Mouse (Mus musculus): Measurements from ENCODE around the gene Prdx3. TPM values are rescaled to one million over a fixed set of nuclear protein-coding genes. Genes with fewer than 3 reads are reported as not detected.

The Prdx3 gene
- polyA plus RNA-seq (2014; fragmentation: Nextera tagmentation; extraction: Ambion mirVana) = 126 and 135 TPM in 2 replicates

DNA sequence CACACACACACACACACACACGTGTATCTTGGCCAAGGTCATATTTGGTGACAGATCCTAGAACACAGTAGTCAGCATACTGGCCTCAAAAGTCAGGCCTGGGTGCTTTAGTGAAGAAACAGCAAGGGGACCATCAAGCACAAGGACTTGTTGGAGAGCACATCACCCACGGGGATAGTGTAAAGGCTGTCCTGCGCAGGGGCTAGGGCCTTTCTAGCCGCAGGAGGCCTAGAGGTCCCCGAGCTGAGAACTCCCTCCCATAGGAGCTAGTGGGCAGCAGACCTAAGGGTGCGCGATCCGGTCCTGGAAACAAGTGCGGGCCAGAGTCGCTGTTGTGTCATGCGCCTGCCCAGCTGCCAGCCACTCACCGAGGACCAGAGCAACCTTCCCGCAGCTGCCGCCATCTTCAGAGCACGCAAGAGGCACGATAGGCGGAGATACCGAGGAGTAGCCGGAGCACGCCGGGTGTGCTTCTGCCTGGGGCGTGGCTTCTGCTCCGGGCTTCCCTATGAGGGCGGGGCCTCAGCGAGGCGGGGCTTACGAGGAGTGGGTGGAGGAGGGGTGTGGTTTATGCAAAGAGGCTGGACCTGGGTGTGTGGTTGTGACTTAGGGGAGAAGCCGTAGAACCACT, at the start of gene Prdx3:
Prdx3 (minus strand) TSS at position 493 of the 631 bp plus-strand sequence.
- ATAC-seq (ENCODE audit: low FRiP score) = peak; percentile 98
- peaks cover 11% of the 10 kb centered on the region; the same call in 1 of the 2 replicates for H3K4me1 ChIP-seq (replicated peaks; ENCODE audit: control insufficient read depth, insufficient read depth, low read length)
- no peaks in the 10 kb centered on the region for H3K27me3 ChIP-seq (ENCODE audit: control insufficient read depth, insufficient read depth, low read length)
- peak; percentile 87 for DNase-seq (ENCODE audit: low spot score)
- peak within 1 kb of the TSS; percentile 53 for H3K4me3 ChIP-seq (replicated peaks; ENCODE audit: low read length)
- H3K36me3 ChIP-seq (replicated peaks; ENCODE audit: control insufficient read depth, insufficient read depth) = peaks cover 18% of the 10 kb centered on the region
- peak within 1 kb of the TSS; percentile 70 for H3K9ac ChIP-seq
- H3K9me3 ChIP-seq (ENCODE audit: control insufficient read depth, low read length) = no peaks in the 10 kb centered on the region
- peak within 1 kb of the TSS; percentile 70; the same call in 1 of the 2 replicates for H3K27ac ChIP-seq
- under 1% methylated on average over 28 of the region's 28 CpGs for WGBS
- peak within 1 kb of the TSS; percentile 66 for H3K4me2 ChIP-seq (replicated peaks)

DNA sequence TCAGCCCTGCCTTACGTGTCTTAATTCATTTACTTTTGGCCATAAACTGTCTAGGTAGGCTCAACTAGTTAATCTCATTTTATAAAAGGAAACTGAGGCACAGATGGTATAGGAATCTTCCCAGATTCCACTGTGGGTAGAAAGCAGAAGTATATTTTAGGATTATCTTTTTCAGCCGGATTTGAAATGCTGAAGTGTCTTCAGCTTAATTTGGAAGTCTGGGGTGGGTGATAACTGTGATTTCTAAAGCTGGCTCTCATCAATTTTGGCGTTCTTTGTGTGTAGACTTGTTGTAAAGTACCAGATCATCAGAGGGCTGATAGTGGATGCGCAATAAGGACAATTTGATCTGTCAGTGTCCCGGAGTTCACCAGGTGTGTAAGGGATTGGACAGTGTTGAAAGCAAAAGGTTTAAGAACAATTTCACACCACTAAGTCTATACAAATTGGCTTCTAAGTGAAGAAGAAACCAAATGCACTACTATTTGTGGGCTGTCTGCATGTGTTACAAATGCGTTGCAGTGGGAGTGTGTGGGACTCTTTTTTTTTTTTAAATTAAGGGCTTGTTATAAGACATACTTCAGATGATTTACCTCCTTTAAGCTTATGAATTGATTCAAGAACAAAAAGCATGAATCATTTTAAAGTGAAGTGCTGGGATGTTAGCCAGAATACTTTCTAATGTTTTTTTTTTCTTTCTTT, 42.7 kb upstream of the Prdx3 start:
- Histone ChIP-seq H3K9ac (no peak overlapping the region), H3K36me3 (replicated peaks; ENCODE audit: control insufficient read depth, insufficient read depth) (no peaks in the 10 kb centered on the region), H3K9me3 (ENCODE audit: control insufficient read depth, low read length) (no peaks in the 10 kb centered on the region), H3K4me1 (replicated peaks; ENCODE audit: control insufficient read depth, insufficient read depth, low read length) (no peaks in the 10 kb centered on the region), H3K4me2 (replicated peaks) (no peak overlapping the region), H3K27me3 (ENCODE audit: control insufficient read depth, insufficient read depth, low read length) (no peaks in the 10 kb centered on the region), H3K27ac (no peak overlapping the region), H3K4me3 (replicated peaks; ENCODE audit: low read length) (no peak overlapping the region)
- ATAC-seq (ENCODE audit: low FRiP score) (no peak), DNase-seq (ENCODE audit: low spot score) (no peak)
- WGBS = 93% methylated on average over 6 of the region's 6 CpGs

DNA sequence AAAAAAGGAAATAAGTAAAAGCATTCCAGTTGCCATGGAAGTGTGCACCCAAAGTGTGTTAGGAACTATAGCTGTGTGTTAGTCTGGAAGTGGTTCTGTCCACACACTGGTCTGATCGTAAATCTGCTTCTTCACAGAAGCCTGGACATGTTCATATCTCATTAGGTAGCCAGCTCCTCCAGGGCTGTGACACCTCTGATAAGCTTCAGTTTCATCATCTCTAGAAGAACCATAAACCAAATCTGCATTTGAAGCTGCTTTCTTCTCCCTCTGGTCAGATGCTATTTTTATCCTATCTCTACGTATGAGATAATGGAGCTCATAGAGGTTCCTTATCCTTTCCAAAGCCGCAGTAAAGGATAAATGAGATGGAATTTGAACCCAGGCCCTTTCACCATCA, 41.5 kb upstream of the Prdx3 start:
- Histone ChIP-seq H3K9me3 (ENCODE audit: control insufficient read depth, low read length) (no peaks in the 10 kb centered on the region), H3K9ac (no peak overlapping the region), H3K27ac (no peak overlapping the region), H3K4me2 (replicated peaks) (no peak overlapping the region), H3K27me3 (ENCODE audit: control insufficient read depth, insufficient read depth, low read length) (no peaks in the 10 kb centered on the region), H3K4me1 (replicated peaks; ENCODE audit: control insufficient read depth, insufficient read depth, low read length) (no peaks in the 10 kb centered on the region), H3K4me3 (replicated peaks; ENCODE audit: low read length) (no peak overlapping the region), H3K36me3 (replicated peaks; ENCODE audit: control insufficient read depth, insufficient read depth) (no peaks in the 10 kb centered on the region)
- ATAC-seq (ENCODE audit: low FRiP score) (no peak), DNase-seq (ENCODE audit: low spot score) (no peak)
- WGBS = 90% methylated on average over 3 of the region's 3 CpGs

DNA sequence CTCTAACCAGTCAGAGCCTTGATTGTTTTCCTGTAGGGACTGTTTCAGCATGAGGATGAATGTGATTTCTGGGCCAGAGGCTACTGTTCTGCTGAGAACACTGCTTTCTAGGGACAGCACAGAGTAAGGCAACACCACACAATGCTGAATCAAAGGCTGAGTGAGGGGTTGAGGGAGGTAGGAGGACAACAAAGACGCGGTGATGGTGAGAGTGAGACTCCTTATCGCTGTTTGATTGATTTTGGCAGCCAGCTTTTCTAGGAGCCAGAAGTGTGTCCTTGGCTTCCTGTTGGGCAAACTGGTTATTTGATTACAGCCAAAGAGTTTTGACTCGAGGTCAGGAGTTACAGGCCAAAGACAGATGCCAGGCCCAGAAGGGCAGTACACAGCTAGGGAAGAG, 40.9 kb upstream of the Prdx3 start:
- Histone ChIP-seq H3K9ac (no peak overlapping the region), H3K36me3 (replicated peaks; ENCODE audit: control insufficient read depth, insufficient read depth) (no peaks in the 10 kb centered on the region), H3K4me2 (replicated peaks) (no peak overlapping the region), H3K4me1 (replicated peaks; ENCODE audit: control insufficient read depth, insufficient read depth, low read length) (no peaks in the 10 kb centered on the region), H3K4me3 (replicated peaks; ENCODE audit: low read length) (no peak overlapping the region), H3K27ac (no peak overlapping the region), H3K27me3 (ENCODE audit: control insufficient read depth, insufficient read depth, low read length) (no peaks in the 10 kb centered on the region), H3K9me3 (ENCODE audit: control insufficient read depth, low read length) (no peaks in the 10 kb centered on the region)
- 65% methylated on average over 4 of the region's 4 CpGs for WGBS
- DNase-seq (ENCODE audit: low spot score) = no peak
- no peak for ATAC-seq (ENCODE audit: low FRiP score)

DNA sequence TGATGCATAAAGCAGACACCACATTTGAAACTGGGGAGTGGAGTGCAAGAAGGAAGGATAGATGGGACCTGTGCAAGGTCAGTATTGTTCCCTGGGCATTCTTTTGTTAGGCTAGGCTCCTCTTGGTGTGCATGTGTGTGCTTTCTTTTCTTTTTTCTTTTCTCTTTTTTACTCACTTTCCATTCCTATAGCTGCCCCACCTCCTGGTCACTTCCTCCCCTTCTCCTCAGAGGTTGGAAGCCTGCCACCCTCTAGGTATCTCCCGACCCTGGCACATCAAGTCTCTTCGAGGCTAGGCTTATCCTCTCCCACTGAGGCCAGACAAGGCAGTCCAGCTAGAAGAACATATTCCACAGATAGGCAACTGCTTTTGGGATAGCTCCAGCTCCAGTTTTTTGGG, 37.3 kb upstream of the Prdx3 start:
- no peak overlapping the region for H3K27ac ChIP-seq
- no peak overlapping the region for H3K9ac ChIP-seq
- H3K4me2 ChIP-seq (replicated peaks) = no peak overlapping the region
- H3K36me3 ChIP-seq (replicated peaks; ENCODE audit: control insufficient read depth, insufficient read depth) = no peaks in the 10 kb centered on the region
- no peaks in the 10 kb centered on the region for H3K27me3 ChIP-seq (ENCODE audit: control insufficient read depth, insufficient read depth, low read length)
- H3K9me3 ChIP-seq (ENCODE audit: control insufficient read depth, low read length) = no peaks in the 10 kb centered on the region
- ATAC-seq (ENCODE audit: low FRiP score) (no peak), DNase-seq (ENCODE audit: low spot score) (no peak)
- H3K4me3 ChIP-seq (replicated peaks; ENCODE audit: low read length) = no peak overlapping the region
- no peaks in the 10 kb centered on the region for H3K4me1 ChIP-seq (replicated peaks; ENCODE audit: control insufficient read depth, insufficient read depth, low read length)
- 78% methylated on average over 2 of the region's 2 CpGs for WGBS

DNA sequence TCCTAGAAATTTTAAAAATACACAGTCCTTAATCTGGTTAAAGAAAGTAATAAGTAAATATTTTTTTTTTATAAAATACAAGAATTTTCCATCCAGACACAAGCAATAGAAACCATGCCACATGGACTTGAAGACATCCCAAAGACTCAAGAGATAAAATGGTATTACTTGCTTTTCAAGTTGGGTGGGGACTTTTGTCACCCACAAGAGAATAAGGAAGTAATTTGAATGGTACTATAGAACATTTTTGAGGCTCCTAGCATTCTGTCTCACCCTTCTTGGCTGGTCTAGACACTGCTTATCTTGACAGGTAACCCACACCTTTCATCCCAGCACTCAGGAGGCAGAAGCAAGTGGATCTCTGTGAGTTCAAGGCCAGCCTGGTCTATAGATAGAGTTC, 35.9 kb upstream of the Prdx3 start:
- ATAC-seq (ENCODE audit: low FRiP score) (no peak), DNase-seq (ENCODE audit: low spot score) (no peak)
- no peaks in the 10 kb centered on the region for H3K4me1 ChIP-seq (replicated peaks; ENCODE audit: control insufficient read depth, insufficient read depth, low read length)
- H3K36me3 ChIP-seq (replicated peaks; ENCODE audit: control insufficient read depth, insufficient read depth) = no peaks in the 10 kb centered on the region
- no peaks in the 10 kb centered on the region for H3K27me3 ChIP-seq (ENCODE audit: control insufficient read depth, insufficient read depth, low read length)
- no peak overlapping the region for H3K4me3 ChIP-seq (replicated peaks; ENCODE audit: low read length)
- H3K4me2 ChIP-seq (replicated peaks) = no peak overlapping the region
- H3K9me3 ChIP-seq (ENCODE audit: control insufficient read depth, low read length) = no peaks in the 10 kb centered on the region
- H3K27ac ChIP-seq = no peak overlapping the region
- H3K9ac ChIP-seq = no peak overlapping the region

DNA sequence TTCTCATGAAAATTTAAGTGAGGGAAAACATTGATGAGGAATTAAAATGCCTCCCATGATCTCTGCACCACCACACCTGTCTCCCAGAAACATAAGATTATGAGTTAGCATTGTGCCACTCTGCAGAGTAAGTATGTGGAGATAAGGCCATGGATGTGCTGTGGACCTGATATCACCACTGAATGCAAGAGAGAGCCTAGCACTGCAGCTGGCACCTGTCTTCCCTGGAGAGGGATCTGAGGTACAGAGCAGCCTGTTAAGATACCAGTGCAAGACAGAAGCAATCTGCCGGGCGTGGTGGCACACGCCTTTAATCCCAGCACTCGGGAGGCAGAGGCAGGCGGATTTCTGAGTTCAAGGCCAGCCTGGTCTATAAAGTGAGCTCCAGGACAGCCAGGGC, 31.1 kb upstream of the Prdx3 start:
- Histone ChIP-seq H3K4me2 (replicated peaks) (no peak overlapping the region), H3K4me3 (replicated peaks; ENCODE audit: low read length) (no peak overlapping the region), H3K27ac (no peak overlapping the region), H3K4me1 (replicated peaks; ENCODE audit: control insufficient read depth, insufficient read depth, low read length) (no peaks in the 10 kb centered on the region), H3K36me3 (replicated peaks; ENCODE audit: control insufficient read depth, insufficient read depth) (no peaks in the 10 kb centered on the region), H3K9me3 (ENCODE audit: control insufficient read depth, low read length) (no peaks in the 10 kb centered on the region), H3K27me3 (ENCODE audit: control insufficient read depth, insufficient read depth, low read length) (no peaks in the 10 kb centered on the region), H3K9ac (no peak overlapping the region)
- DNase-seq (ENCODE audit: low spot score) (no peak), ATAC-seq (ENCODE audit: low FRiP score) (no peak)
- WGBS = over 99% methylated on average over 5 of the region's 5 CpGs

DNA sequence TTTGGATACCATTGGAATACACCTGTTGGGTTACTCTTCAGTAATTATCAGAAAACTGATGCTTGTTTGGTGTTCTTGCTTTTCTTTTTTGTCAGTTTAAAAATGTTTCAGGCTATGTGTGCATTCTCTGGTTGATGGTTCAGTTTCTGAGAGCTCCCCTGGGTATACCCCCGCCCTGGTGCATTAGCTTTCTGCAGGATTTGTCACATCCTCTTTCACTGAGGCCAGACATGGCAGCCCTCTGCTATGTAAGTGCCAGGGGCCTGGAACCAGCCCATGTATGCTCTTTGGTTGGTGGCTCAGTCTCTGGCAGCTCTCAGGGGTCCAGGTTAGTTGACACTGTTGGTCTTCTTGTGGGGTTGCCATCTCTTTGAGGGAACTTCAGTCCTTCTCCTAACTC, 29.6 kb upstream of the Prdx3 start:
- no peaks in the 10 kb centered on the region for H3K9me3 ChIP-seq (ENCODE audit: control insufficient read depth, low read length)
- H3K4me1 ChIP-seq (replicated peaks; ENCODE audit: control insufficient read depth, insufficient read depth, low read length) = no peaks in the 10 kb centered on the region
- no peak overlapping the region for H3K4me3 ChIP-seq (replicated peaks; ENCODE audit: low read length)
- H3K9ac ChIP-seq = no peak overlapping the region
- H3K4me2 ChIP-seq (replicated peaks) = no peak overlapping the region
- no peak overlapping the region for H3K27ac ChIP-seq
- no peak for ATAC-seq (ENCODE audit: low FRiP score)
- no peaks in the 10 kb centered on the region for H3K27me3 ChIP-seq (ENCODE audit: control insufficient read depth, insufficient read depth, low read length)
- no peak for DNase-seq (ENCODE audit: low spot score)
- 100% methylated on average over 1 of the region's 1 CpGs for WGBS
- H3K36me3 ChIP-seq (replicated peaks; ENCODE audit: control insufficient read depth, insufficient read depth) = no peaks in the 10 kb centered on the region

DNA sequence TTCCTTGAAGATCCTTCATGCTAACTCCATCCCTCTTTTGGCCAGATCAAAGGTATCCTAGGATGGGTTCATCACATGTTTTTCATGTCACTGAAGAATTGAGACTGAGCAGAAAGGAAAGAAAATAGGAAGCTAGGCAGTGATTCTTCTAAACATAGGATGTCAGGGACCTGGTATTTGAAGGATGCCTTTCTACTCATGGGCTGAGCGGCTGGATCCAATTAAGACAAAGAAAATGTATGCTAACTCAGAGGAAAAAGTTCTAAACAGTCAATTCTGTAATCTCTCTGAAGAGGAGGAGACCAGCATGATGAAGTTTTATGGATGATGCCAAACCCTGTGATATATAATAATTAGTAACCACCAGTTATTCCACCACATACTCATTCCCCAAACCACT, 28.8 kb upstream of the Prdx3 start:
- Histone ChIP-seq H3K27me3 (ENCODE audit: control insufficient read depth, insufficient read depth, low read length) (no peaks in the 10 kb centered on the region), H3K4me2 (replicated peaks) (no peak overlapping the region), H3K9me3 (ENCODE audit: control insufficient read depth, low read length) (no peaks in the 10 kb centered on the region), H3K4me1 (replicated peaks; ENCODE audit: control insufficient read depth, insufficient read depth, low read length) (no peaks in the 10 kb centered on the region), H3K36me3 (replicated peaks; ENCODE audit: control insufficient read depth, insufficient read depth) (no peaks in the 10 kb centered on the region), H3K27ac (no peak overlapping the region), H3K4me3 (replicated peaks; ENCODE audit: low read length) (no peak overlapping the region), H3K9ac (no peak overlapping the region)
- no peak for DNase-seq (ENCODE audit: low spot score)
- 85% methylated on average over 1 of the region's 1 CpGs for WGBS
- no peak for ATAC-seq (ENCODE audit: low FRiP score)
